Mouse (Mus musculus) olfactory bulb, adult 2 months (tissue): ENCODE data around the gene Nlrx1. TPM values are rescaled to one million over a fixed set of nuclear protein-coding genes. Genes with fewer than 3 reads are reported as not detected.
A peak's percentile ranks its signal among the peaks of the same experiment; 100 is the strongest.

ENCODE experiments used
- H3K27ac ChIP-seq: fragments of 200-500 bp; 2 replicates; pipeline ENCODE4 v1.5.1; 2012; ENCODE audit warnings: low read depth, low read length; ENCODE audit not compliant: insufficient read depth
- H3K4me1 ChIP-seq: fragments of 200-500 bp; 2 replicates; pipeline ENCODE4 v1.6.1; 2012; ENCODE audit warnings: low read length; ENCODE audit not compliant: control insufficient read depth, insufficient read depth
- H3K4me3 ChIP-seq: fragments of 200-500 bp; 2 replicates; pipeline ENCODE4 v1.5.1; 2012; ENCODE audit warnings: mild to moderate bottlenecking, low read depth, low read length, moderate library complexity; ENCODE audit not compliant: insufficient read depth
- CTCF ChIP-seq: fragments of 200-500 bp; IDR thresholded peaks from 2 replicates; pipeline ENCODE4 v1.5.1; 2012; ENCODE audit warnings: low read depth, mild to moderate bottlenecking, low read length, moderate library complexity; ENCODE audit not compliant: insufficient read depth
- POLR2A ChIP-seq: fragments of 200-500 bp; IDR thresholded peaks from 2 replicates; pipeline ENCODE4 v1.6.1; 2012; ENCODE audit warnings: mild to moderate bottlenecking, low read depth, low read length, moderate library complexity; ENCODE audit not compliant: insufficient read depth
- WGBS: fragments of 180-500 bp; shearing (Covaris S2); methylation state at CpG from one replicate; pipeline ENCODE4 v1.1.7; 2018; 5-methylcytosine and 5-hydroxymethylcytosine counted together
- polyA plus RNA-seq: library from polyadenylated mRNA; stranded (reverse); fragments of >200 nt; gene quantifications from 2 replicates; pipeline ENCODE4 v1.2.4, GENCODE M21; 2012; ENCODE audit warnings: low replicate concordance; ENCODE audit not compliant: missing spikeins, insufficient read depth, insufficient read length

Nlrx1 gene
- not detected in 2 replicates for polyA plus RNA-seq

GRCm38 (mm10) chr9:44268432-44268831, at the start of gene Nlrx1:
Nlrx1 (minus strand) TSS chr9:44268599.
- Histone ChIP-seq H3K4me1 (peaks cover 24% of the 10 kb centered on the region), H3K4me3 (peak within 1 kb of the TSS; percentile 50), H3K27ac (peak within 1 kb of the TSS; percentile 34)
- whole genome bisulfite sequencing, result 80% methylated on average over 6 of the region's 6 CpGs
- TF ChIP-seq CTCF (no peak), POLR2A (no peak)

GRCm38 (mm10) chr9:44317452-44317851, 49.1 kb upstream of the Nlrx1 start:
- 53% methylated on average over 4 of the region's 4 CpGs for WGBS
- H3K4me3 ChIP-seq, result peak overlapping the region; percentile 25
- H3K4me1 ChIP-seq, result peaks cover 38% of the 10 kb centered on the region
- TF ChIP-seq CTCF (no peak), POLR2A (no peak)
- H3K27ac ChIP-seq, result no peak overlapping the region

- 91% methylated on average over 18 of the region's 18 CpGs for WGBS
- Histone ChIP-seq H3K27ac (no peak overlapping the region), H3K4me1 (peaks cover 49% of the 10 kb centered on the region), H3K4me3 (no peak overlapping the region)
- TF ChIP-seq CTCF, result no peak
- no peak for TF ChIP-seq POLR2A
Observed at GRCm38 (mm10) chr9:44314910-44315309, 46.5 kb upstream of the Nlrx1 start.

- H3K4me1 ChIP-seq, result peaks cover 49% of the 10 kb centered on the region
- TF ChIP-seq CTCF (no peak), POLR2A (no peak)
- peak overlapping the region; percentile 46 for H3K27ac ChIP-seq
- WGBS, result 29% methylated on average over 4 of the region's 4 CpGs
- no peak overlapping the region for H3K4me3 ChIP-seq
Observed at GRCm38 (mm10) chr9:44314257-44314547, 45.8 kb upstream of the Nlrx1 start.

- no peak for TF ChIP-seq CTCF
- H3K27ac ChIP-seq, result peak overlapping the region; percentile 67
- H3K4me3 ChIP-seq, result no peak overlapping the region
- peaks cover 48% of the 10 kb centered on the region for H3K4me1 ChIP-seq
- WGBS, result 48% methylated on average over 19 of the region's 19 CpGs
Observed at GRCm38 (mm10) chr9:44313476-44314256, 45.3 kb upstream of the Nlrx1 start.

- H3K27ac ChIP-seq, result 0 out of 2 replicates have a peak overlapping the region, but pooled peaks have one; percentile 26
- TF ChIP-seq CTCF (no peak), POLR2A (no peak)
- H3K4me1 ChIP-seq, result peaks cover 32% of the 10 kb centered on the region
- no peak overlapping the region for H3K4me3 ChIP-seq
- 33% methylated on average over 27 of the region's 27 CpGs for WGBS
Observed at GRCm38 (mm10) chr9:44311136-44312134, 43.0 kb upstream of the Nlrx1 start.

GRCm38 (mm10) chr9:44310750-44311135, 42.3 kb upstream of the Nlrx1 start:
- Histone ChIP-seq H3K27ac (0 out of 2 replicates have a peak overlapping the region, but pooled peaks have one; percentile 26), H3K4me3 (no peak overlapping the region), H3K4me1 (peaks cover 30% of the 10 kb centered on the region)
- TF ChIP-seq CTCF (no peak), POLR2A (no peak)
- 57% methylated on average over 10 of the region's 10 CpGs for WGBS

- Histone ChIP-seq H3K4me3 (no peak overlapping the region), H3K27ac (no peak overlapping the region), H3K4me1 (peaks cover 23% of the 10 kb centered on the region)
- no peak for TF ChIP-seq POLR2A
- 74% methylated on average over 3 of the region's 3 CpGs for WGBS
Observed at GRCm38 (mm10) chr9:44309756-44310155, 41.4 kb upstream of the Nlrx1 start.

- no peak overlapping the region for H3K4me3 ChIP-seq
- H3K27ac ChIP-seq, result no peak overlapping the region
- peaks cover 16% of the 10 kb centered on the region for H3K4me1 ChIP-seq
- TF ChIP-seq POLR2A, result no peak
- no peak for TF ChIP-seq CTCF
- 96% methylated on average over 2 of the region's 2 CpGs for WGBS
Observed at GRCm38 (mm10) chr9:44307248-44307647, 38.8 kb upstream of the Nlrx1 start.

GRCm38 (mm10) chr9:44306532-44306931, 38.1 kb upstream of the Nlrx1 start:
- H3K4me3 ChIP-seq, result no peak overlapping the region
- 85% methylated on average over 6 of the region's 6 CpGs for WGBS
- H3K27ac ChIP-seq, result no peak overlapping the region
- TF ChIP-seq CTCF, result no peak
- no peak for TF ChIP-seq POLR2A
- peaks cover 17% of the 10 kb centered on the region for H3K4me1 ChIP-seq
